Mouse (Mus musculus): ENCODE data around the gene Paqr8. TPM values are rescaled to one million over a fixed set of nuclear protein-coding genes. Genes with fewer than 3 reads are reported as not detected.

The Paqr8 gene
- polyA plus RNA-seq, 1 experiment = 0.55 TPM

DNA sequence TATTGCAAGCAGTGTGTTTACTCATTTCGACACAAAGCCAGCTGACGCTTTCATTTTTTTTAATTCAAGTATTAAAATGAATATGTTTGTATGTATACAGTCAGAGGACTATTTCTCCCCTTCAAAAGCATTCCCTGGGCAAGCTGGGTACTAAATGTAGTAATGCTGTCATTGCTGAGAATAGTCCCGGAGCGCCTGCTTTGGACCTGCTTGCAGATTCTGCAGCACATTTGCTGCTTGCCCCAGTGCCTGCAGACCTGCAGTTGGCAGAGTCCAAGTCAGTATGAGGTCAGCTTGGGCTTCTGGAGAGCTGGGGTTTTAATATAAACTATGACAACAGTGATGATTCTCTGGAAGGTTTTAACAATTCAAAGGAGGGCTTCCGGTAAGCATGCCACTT, 2.7 kb downstream of the Paqr8 start:
- WGBS = 88% methylated on average over 5 of the region's 5 CpGs
- no peak for TF ChIP-seq CTCF (IDR thresholded peaks at IDR 0.05; ENCODE audit: control insufficient read depth, insufficient read depth, low read length)
- TF ChIP-seq POLR2A (IDR thresholded peaks at IDR 0.05; ENCODE audit: borderline replicate concordance, control insufficient read depth, low read depth, low read length) = no peak
- Histone ChIP-seq H3K4me1 (ENCODE audit: control insufficient read depth, insufficient read depth, low read length) (no peaks in the 10 kb centered on the region), H3K27ac (ENCODE audit: control insufficient read depth, insufficient read depth, low read depth, low read length, poor library complexity) (no peak overlapping the region), H3K4me3 (replicated peaks; ENCODE audit: control insufficient read depth, low read depth, low read length) (no peak overlapping the region)

DNA sequence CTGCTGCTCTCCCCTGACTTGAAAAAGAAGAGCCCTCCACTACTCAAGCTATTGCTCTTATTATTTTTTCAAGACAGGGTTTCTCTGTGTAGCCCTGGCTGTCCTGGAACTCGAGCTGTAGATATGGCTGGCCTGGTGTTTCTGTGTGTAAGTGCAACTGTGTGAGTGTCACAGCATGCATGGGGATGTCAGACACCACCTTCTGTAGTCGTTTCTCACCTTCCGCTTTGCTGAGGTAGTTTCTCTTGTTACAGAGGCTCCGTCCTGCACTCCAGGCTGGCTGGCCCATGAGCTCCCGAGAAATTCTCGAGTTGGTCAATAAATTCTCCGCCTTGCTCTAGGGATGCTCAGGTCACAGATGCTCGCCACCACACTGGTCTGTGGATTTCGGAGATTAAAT, 8.0 kb downstream of the Paqr8 start:
- no peak overlapping the region for H3K4me3 ChIP-seq (replicated peaks; ENCODE audit: control insufficient read depth, low read depth, low read length)
- H3K27ac ChIP-seq (ENCODE audit: control insufficient read depth, insufficient read depth, low read depth, low read length, poor library complexity) = no peak overlapping the region
- 79% methylated on average over 9 of the region's 9 CpGs for WGBS
- H3K4me1 ChIP-seq (ENCODE audit: control insufficient read depth, insufficient read depth, low read length) = no peaks in the 10 kb centered on the region; the same call in 1 of the 2 replicates
- TF ChIP-seq POLR2A (IDR thresholded peaks at IDR 0.05; ENCODE audit: borderline replicate concordance, control insufficient read depth, low read depth, low read length) (no peak), CTCF (IDR thresholded peaks at IDR 0.05; ENCODE audit: control insufficient read depth, insufficient read depth, low read length) (no peak)

DNA sequence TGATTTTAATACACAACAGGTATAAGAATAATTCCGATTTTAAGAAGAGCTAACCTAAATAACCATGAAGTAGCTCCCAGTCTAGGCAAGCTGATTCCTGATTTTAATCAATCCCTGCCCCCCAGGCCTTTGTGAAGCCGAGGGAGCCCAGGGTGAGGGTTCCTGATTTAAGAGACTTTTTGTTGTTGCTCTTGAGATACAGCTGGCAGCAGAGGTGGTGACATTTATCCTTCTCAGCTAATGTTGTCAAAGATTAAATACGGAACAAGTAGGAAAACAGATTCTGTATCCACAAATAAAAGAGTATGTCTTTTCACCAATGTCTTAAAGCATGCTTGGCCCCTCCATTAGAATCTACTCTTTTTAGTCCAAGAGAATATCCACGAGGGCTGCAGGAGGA, 9.9 kb downstream of the Paqr8 start:
- no peak overlapping the region for H3K27ac ChIP-seq (ENCODE audit: control insufficient read depth, insufficient read depth, low read depth, low read length, poor library complexity)
- H3K4me1 ChIP-seq (ENCODE audit: control insufficient read depth, insufficient read depth, low read length) = no peaks in the 10 kb centered on the region; the same call in 1 of the 2 replicates
- WGBS = 67% methylated on average over 4 of the region's 4 CpGs
- H3K4me3 ChIP-seq (replicated peaks; ENCODE audit: control insufficient read depth, low read depth, low read length) = no peak overlapping the region
- TF ChIP-seq POLR2A (IDR thresholded peaks at IDR 0.05; ENCODE audit: borderline replicate concordance, control insufficient read depth, low read depth, low read length) = no peak
- no peak for TF ChIP-seq CTCF (IDR thresholded peaks at IDR 0.05; ENCODE audit: control insufficient read depth, insufficient read depth, low read length)

DNA sequence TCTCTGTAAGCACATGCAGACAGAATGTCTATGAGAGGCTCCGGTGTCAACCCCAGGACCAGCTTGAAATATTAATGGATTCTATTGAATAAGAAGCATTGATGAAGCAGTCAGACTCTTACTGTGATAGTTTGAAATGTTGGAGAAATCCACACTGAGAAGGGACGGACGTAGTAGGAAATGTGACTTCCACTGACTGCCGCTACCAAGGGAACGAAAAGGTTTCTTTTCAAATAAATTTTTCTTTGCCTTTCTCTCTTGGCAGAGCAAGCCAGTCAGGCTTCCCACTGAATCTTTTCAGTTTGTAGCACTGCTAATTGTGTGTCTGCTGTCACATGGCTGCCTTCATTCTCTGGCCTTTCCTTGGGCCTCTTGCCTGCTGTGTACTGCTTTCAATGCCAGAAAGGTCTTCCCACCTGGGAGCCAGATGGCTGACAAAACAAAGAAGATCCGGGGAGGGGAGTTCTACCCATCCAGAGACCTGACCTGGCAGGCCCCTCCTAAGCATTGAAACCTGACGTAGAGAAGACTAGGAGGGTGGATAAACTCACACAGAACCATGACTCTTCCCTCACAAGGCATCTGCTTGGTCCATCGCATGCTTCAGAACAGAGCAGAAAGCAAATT, 15.2 kb downstream of the Paqr8 start:
- no peak overlapping the region for H3K4me3 ChIP-seq (replicated peaks; ENCODE audit: control insufficient read depth, low read depth, low read length)
- 89% methylated on average over 8 of the region's 8 CpGs for WGBS
- no peak overlapping the region for H3K27ac ChIP-seq (ENCODE audit: control insufficient read depth, insufficient read depth, low read depth, low read length, poor library complexity)

DNA sequence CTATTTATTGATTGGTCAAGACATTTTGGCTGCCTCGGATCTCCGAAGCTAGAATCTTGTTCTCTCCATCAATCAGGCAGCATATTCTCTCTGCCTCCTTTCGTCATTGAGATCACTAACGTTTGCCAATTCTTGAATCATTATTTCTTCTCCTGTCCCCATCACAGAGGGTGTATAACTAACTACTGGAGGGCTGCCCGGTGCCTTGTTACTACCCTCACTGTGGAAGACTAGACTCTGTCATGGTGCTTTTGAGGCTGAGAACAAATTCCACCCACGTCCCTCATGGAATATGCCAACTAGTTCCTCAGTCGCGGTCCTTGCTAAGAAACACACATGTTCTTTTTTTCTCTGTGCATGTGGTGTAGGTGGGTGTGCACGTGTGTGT, 15.7 kb downstream of the Paqr8 start:
- 88% methylated on average over 9 of the region's 9 CpGs for WGBS
- no peak for TF ChIP-seq POLR2A (IDR thresholded peaks at IDR 0.05; ENCODE audit: borderline replicate concordance, control insufficient read depth, low read depth, low read length)
- no peak for TF ChIP-seq CTCF (IDR thresholded peaks at IDR 0.05; ENCODE audit: control insufficient read depth, insufficient read depth, low read length)
- Histone ChIP-seq H3K27ac (ENCODE audit: control insufficient read depth, insufficient read depth, low read depth, low read length, poor library complexity) (no peak overlapping the region), H3K4me3 (replicated peaks; ENCODE audit: control insufficient read depth, low read depth, low read length) (no peak overlapping the region), H3K4me1 (ENCODE audit: control insufficient read depth, insufficient read depth, low read length) (no peaks in the 10 kb centered on the region)

More for the DNA sequence above, 15.2 kb downstream of the Paqr8 start:
- H3K4me1 ChIP-seq (ENCODE audit: control insufficient read depth, insufficient read depth, low read length) = no peaks in the 10 kb centered on the region
- TF ChIP-seq POLR2A (IDR thresholded peaks at IDR 0.05; ENCODE audit: borderline replicate concordance, control insufficient read depth, low read depth, low read length) (no peak), CTCF (IDR thresholded peaks at IDR 0.05; ENCODE audit: control insufficient read depth, insufficient read depth, low read length) (no peak)

DNA sequence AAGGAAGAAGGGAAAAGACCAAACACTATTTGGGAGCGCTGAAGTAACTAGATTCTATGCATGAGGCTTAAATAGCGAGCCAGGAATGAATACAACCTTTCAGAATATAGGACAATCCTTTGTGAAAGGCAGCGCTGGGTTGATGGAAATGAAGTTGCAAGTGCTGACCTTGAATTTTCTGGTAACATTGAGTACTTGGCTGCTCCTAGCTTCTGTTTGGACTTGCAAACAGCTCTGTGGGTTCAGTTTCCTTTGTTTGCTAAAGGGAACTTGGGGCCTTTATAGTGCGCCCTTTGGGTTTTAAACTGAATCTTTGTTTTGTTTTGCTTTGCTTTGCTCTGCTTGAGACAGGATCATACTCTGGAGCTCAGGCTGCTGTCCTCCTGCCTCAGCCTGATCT, 18.1 kb downstream of the Paqr8 start:
- no peak for TF ChIP-seq CTCF (IDR thresholded peaks at IDR 0.05; ENCODE audit: control insufficient read depth, insufficient read depth, low read length)
- no peak for TF ChIP-seq POLR2A (IDR thresholded peaks at IDR 0.05; ENCODE audit: borderline replicate concordance, control insufficient read depth, low read depth, low read length)
- 62% methylated on average over 4 of the region's 4 CpGs for WGBS
- no peaks in the 10 kb centered on the region for H3K4me1 ChIP-seq (ENCODE audit: control insufficient read depth, insufficient read depth, low read length)
- no peak overlapping the region for H3K27ac ChIP-seq (ENCODE audit: control insufficient read depth, insufficient read depth, low read depth, low read length, poor library complexity)
- H3K4me3 ChIP-seq (replicated peaks; ENCODE audit: control insufficient read depth, low read depth, low read length) = no peak overlapping the region

DNA sequence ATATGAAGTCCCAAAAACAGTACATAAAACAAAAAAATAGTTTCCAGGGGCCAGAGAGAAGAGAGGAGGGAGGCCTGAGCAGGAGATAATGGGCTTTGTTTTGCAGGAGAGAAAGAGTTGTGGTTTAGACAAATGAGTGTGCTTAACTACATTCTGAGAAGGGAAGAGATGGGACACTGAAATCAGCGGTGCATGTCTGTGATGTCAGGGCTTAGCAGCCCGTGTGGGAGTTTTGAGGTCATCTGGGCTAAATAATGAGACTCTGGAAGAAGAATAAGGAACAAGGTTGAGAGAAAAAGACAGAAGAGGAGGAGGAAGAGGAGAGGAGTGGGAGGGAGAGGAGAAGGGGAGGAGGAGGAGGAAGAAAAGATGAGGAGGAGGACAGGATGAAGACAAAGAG, 21.7 kb downstream of the Paqr8 start:
- H3K4me1 ChIP-seq (ENCODE audit: control insufficient read depth, insufficient read depth, low read length) = no peaks in the 10 kb centered on the region
- WGBS = 1% methylated on average over 2 of the region's 2 CpGs
- no peak overlapping the region for H3K27ac ChIP-seq (ENCODE audit: control insufficient read depth, insufficient read depth, low read depth, low read length, poor library complexity)
- no peak overlapping the region for H3K4me3 ChIP-seq (replicated peaks; ENCODE audit: control insufficient read depth, low read depth, low read length)
- TF ChIP-seq POLR2A (IDR thresholded peaks at IDR 0.05; ENCODE audit: borderline replicate concordance, control insufficient read depth, low read depth, low read length) (no peak), CTCF (IDR thresholded peaks at IDR 0.05; ENCODE audit: control insufficient read depth, insufficient read depth, low read length) (no peak)

DNA sequence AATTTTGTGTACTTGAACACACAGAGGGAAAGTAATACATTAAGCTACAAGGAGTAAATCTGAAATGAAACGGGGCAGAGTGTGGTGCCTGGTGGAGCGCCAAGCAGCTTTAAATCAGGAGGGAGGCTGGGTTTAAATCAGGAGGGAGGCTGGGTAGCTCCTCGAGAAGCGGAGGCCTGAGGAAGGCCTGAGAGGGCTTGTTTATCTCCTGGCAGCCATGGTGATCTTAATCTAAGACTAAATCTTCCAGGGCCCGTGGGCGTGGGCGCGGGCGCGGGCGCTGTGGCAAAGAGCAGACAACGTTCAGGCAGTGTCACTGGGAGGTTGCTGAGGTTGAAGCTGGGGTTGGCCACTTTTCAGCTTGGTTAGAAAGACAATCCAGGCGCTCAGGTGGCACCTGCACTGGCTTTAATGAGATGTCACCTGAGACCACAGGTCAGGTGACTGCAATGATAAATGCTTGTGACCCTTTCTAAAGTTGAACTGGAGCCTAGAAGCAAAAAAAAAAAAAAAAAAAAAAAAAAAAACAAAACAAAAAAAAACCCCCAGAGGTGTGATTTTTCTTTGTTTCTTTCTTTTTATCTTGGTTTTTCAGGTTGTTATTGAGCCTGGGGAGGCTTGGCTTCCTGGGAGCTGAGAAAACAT, 22.2 kb downstream of the Paqr8 start:
- Histone ChIP-seq H3K4me3 (replicated peaks; ENCODE audit: control insufficient read depth, low read depth, low read length) (no peak overlapping the region), H3K4me1 (ENCODE audit: control insufficient read depth, insufficient read depth, low read length) (no peaks in the 10 kb centered on the region), H3K27ac (ENCODE audit: control insufficient read depth, insufficient read depth, low read depth, low read length, poor library complexity) (no peak overlapping the region)
- WGBS = 16% methylated on average over 13 of the region's 13 CpGs
- TF ChIP-seq CTCF (IDR thresholded peaks at IDR 0.05; ENCODE audit: control insufficient read depth, insufficient read depth, low read length) (no peak), POLR2A (IDR thresholded peaks at IDR 0.05; ENCODE audit: borderline replicate concordance, control insufficient read depth, low read depth, low read length) (no peak)

Measured in bone marrow, adult 2 months (tissue).